Mouse (Mus musculus) hindbrain, embryonic 15.5 days (tissue): ENCODE measurements at regions not wholly inside any gene's neighbourhood (a gene's known extent, or its start where the extent isn't known, plus 50 kb on each side); places are given as distances from the start of the nearest gene placed in this dataset.
"Not testable (repeated sequence)": the region's sequence is repeated elsewhere in the genome, so short reads cannot be mapped to it uniquely, and the experiment has no call there.

Source experiments
- ATAC-seq: fragments of 200-750 bp; cut with Nextera tagmentation; 2 replicates; pipeline ENCODE4 v1.8.0; 2017; ENCODE audit warnings: low read depth, moderate number of reproducible peaks, moderate TSS enrichment; ENCODE audit not compliant: low FRiP score
- H3K27ac ChIP-seq: fragments of 300-500 bp; sonication (generic); replicated peaks from 2 replicates; pipeline ENCODE4 v1.5.1; 2015; ENCODE audit warnings: mild to moderate bottlenecking, inconsistent platforms
- H3K27me3 ChIP-seq: fragments of 300-500 bp; sonication (generic); 2 replicates; pipeline ENCODE4 v1.6.1; 2015; ENCODE audit warnings: control low read depth, inconsistent platforms
- H3K36me3 ChIP-seq: fragments of 300-500 bp; sonication (generic); 2 replicates; pipeline ENCODE4 v1.6.1; 2015; ENCODE audit warnings: control low read depth, inconsistent platforms
- H3K4me1 ChIP-seq: fragments of 300-500 bp; sonication (generic); replicated peaks from 2 replicates; pipeline ENCODE4 v1.6.1; 2015; ENCODE audit warnings: control low read depth, inconsistent platforms
- H3K4me2 ChIP-seq: fragments of 300-500 bp; sonication (generic); 2 replicates; pipeline ENCODE4 v1.6.1; 2015; ENCODE audit warnings: moderate library complexity, mild to moderate bottlenecking, inconsistent platforms
- H3K4me3 ChIP-seq: fragments of 300-500 bp; sonication (generic); 2 replicates; pipeline ENCODE4 v1.5.1; 2015; ENCODE audit warnings: mild to moderate bottlenecking, inconsistent platforms
- H3K9ac ChIP-seq: fragments of 300-500 bp; sonication (generic); 2 replicates; pipeline ENCODE4 v1.6.1; 2015; ENCODE audit warnings: inconsistent platforms
- H3K9me3 ChIP-seq: fragments of 300-500 bp; sonication (generic); 2 replicates; pipeline ENCODE4 v1.6.1; 2016; ENCODE audit warnings: control low read depth, inconsistent platforms
- whole genome bisulfite sequencing: fragments of 180-500 bp; shearing (Covaris S2); methylation state at CpG from one replicate; pipeline ENCODE4 v1.1.7; 2015; 5-methylcytosine and 5-hydroxymethylcytosine counted together

- ATAC-seq: no peak
- no peaks in the 10 kb centered on the region for H3K27me3 ChIP-seq
- no peaks in the 10 kb centered on the region for H3K36me3 ChIP-seq
These were observed 516.0 kb upstream of the Fam241a start for GRCm38 (mm10) chr3:128412157-128412556.

DNA sequence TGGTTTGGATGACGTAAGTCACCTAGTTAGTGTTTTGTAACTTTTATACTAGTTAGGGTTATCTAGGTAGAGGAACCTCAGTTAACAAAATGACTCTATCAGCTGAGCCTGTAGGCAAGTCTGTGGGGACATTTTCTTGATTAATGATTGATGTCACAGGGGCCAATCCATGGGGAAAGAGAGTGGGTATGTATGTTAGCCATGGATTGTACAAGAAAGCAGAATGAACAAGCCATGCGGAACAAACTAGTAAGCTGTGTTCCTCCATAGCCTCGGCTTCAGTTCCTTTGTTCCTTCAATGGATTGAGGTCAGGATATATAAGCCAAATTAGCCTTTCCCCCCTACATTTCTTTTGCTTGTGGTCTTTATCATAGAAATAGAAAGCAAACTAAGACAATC is 498.7 kb upstream of the Fam241a start:
- 72% methylated on average over 3 of the region's 3 CpGs for WGBS
- no peaks in the 10 kb centered on the region for H3K9me3 ChIP-seq
- no peaks in the 10 kb centered on the region for H3K4me1 ChIP-seq
- H3K27me3 ChIP-seq: no peaks in the 10 kb centered on the region
- no peak for ATAC-seq
- H3K27ac ChIP-seq: no peak overlapping the region
- H3K4me3 ChIP-seq: no peak overlapping the region
- H3K36me3 ChIP-seq: no peaks in the 10 kb centered on the region
- H3K4me2 ChIP-seq: no peak overlapping the region
- H3K9ac ChIP-seq: no peak overlapping the region

More at GRCm38 (mm10) chr3:128412157-128412556, 516.0 kb upstream of the Fam241a start:
- H3K27ac ChIP-seq: no peak overlapping the region
- H3K4me1 ChIP-seq: no peaks in the 10 kb centered on the region
- H3K9ac ChIP-seq: no peak overlapping the region
- no peak overlapping the region for H3K4me3 ChIP-seq
- no peak overlapping the region for H3K4me2 ChIP-seq
- H3K9me3 ChIP-seq: no peaks in the 10 kb centered on the region

- 90% methylated on average over 4 of the region's 4 CpGs for WGBS
- Histone ChIP-seq H3K36me3 (no peaks in the 10 kb centered on the region), H3K9me3 (no peaks in the 10 kb centered on the region), H3K4me3 (no peak overlapping the region), H3K27ac (no peak overlapping the region), H3K4me1 (no peaks in the 10 kb centered on the region), H3K9ac (no peak overlapping the region), H3K27me3 (no peaks in the 10 kb centered on the region), H3K4me2 (no peak overlapping the region)
- ATAC-seq: no peak
These were observed 484.5 kb upstream of the Fam241a start for GRCm38 (mm10) chr3:128380579-128380978.

DNA sequence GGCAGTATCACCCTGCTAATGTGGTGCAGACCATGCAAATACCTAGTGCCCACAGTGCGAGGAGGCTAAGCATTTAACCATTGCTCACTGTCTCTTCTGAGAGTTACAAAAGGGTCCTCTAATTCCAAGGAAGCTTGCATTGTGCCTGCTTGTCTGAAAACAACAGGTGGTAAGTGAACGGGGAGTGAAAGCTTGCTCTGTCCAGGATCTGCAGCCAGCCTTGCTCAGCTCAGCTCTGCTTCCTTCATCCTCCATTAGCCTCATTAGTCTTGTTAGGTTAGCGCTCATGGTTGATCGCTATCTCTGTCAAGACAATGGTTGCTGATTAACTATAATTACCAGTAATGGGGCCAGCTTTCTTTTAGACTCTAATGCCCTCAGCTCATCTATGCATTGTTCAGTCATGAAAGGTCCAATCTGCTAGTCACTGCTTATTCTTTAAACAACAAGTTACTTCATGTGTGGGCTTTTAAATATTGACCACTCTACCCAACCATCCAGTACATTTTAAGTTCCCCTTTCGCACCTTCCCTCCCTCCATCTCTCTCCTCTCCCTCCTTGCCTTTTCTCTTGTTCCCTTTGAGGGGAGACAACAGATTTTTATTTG is 473.5 kb upstream of the Fam241a start:
- no peak overlapping the region for H3K9ac ChIP-seq
- no peaks in the 10 kb centered on the region for H3K27me3 ChIP-seq
- no peaks in the 10 kb centered on the region for H3K9me3 ChIP-seq
- WGBS: 18% methylated on average over 5 of the region's 5 CpGs
- H3K4me1 ChIP-seq: no peaks in the 10 kb centered on the region
- H3K4me3 ChIP-seq: no peak overlapping the region
- no peak overlapping the region for H3K4me2 ChIP-seq
- no peaks in the 10 kb centered on the region for H3K36me3 ChIP-seq
- no peak for ATAC-seq
- H3K27ac ChIP-seq: no peak overlapping the region

DNA sequence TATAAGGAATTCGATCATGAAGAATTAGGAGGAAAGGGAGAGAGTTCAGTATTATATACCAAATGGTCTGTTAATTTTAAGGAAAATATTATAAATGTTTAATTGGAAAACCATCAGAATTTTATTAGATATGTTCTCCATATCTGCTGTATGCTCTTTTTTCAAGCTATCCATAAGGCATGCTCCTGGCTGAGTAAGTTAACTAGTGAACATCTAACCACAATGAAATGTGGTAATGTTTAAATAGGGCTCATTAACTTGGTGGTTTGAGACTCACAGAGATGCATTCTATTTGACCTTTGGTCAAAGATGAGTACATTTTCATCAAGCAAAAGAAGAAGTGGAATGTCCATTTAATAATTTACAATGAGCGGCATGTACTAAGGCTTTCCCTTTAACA is 466.2 kb upstream of the Fam241a start:
- 93% methylated on average over 2 of the region's 2 CpGs for WGBS
- Histone ChIP-seq H3K9ac (no peak overlapping the region), H3K4me3 (no peak overlapping the region), H3K4me1 (no peaks in the 10 kb centered on the region), H3K27me3 (no peaks in the 10 kb centered on the region), H3K36me3 (no peaks in the 10 kb centered on the region), H3K9me3 (no peaks in the 10 kb centered on the region), H3K4me2 (no peak overlapping the region), H3K27ac (no peak overlapping the region)
- ATAC-seq: no peak

DNA sequence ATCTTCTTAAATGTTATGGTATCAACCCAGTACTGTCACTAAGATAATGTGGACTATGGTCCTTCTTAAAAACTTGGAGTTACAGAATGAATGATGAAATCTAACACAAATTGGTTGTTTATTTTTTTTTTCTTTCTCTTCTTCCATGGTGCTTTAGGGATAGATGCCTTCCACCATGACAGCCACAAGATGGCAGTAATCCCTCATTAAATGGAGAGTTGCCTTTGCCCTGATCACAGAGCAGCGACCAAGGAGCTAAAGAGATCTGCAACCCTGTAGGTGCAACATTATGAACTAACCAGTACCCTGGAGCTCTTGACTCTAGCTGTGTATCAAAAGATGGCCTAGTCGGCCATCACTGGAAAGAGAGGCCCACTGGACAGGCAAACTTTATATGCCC is 453.0 kb upstream of the Fam241a start:
- H3K9ac ChIP-seq, H3K9me3 ChIP-seq, H3K27ac ChIP-seq, H3K4me1 ChIP-seq, H3K4me2 ChIP-seq, H3K4me3 ChIP-seq, H3K36me3 ChIP-seq, H3K27me3 ChIP-seq: not testable (repeated sequence)
- 9% methylated on average over 2 of the region's 2 CpGs for WGBS
- peak; percentile 83 for ATAC-seq

GRCm38 (mm10) chr3:128347782-128348574 is 451.9 kb upstream of the Fam241a start:
- no peaks in the 10 kb centered on the region for H3K4me1 ChIP-seq
- no peak overlapping the region for H3K27ac ChIP-seq
- 62% methylated on average over 8 of the region's 8 CpGs for WGBS
- H3K4me2 ChIP-seq: no peak overlapping the region
- H3K36me3 ChIP-seq: no peaks in the 10 kb centered on the region
- H3K9ac ChIP-seq: no peak overlapping the region
- no peak for ATAC-seq
- H3K9me3 ChIP-seq: no peaks in the 10 kb centered on the region
- no peaks in the 10 kb centered on the region for H3K27me3 ChIP-seq
- no peak overlapping the region for H3K4me3 ChIP-seq

DNA sequence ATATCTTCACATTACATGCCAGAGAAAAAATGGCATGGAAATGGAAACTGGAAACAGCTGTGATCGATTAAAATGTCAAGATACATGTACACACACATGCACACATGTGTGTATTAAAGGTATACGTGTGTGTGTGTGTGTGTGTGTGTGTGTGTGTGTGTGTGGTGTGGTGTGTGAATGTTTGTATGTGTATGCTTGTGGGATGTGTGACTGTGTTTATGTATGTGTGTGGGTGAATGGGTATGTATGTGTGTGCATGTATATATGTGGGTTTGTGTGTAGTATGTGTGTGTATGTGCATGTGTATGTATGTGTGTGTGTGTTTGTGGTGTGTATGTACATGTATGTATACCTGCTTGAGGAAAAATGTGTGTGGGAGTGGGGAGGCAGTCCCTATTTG is 441.4 kb upstream of the Fam241a start:
- Histone ChIP-seq H3K9ac (no peak overlapping the region), H3K9me3 (no peaks in the 10 kb centered on the region), H3K4me1 (no peaks in the 10 kb centered on the region), H3K36me3 (no peaks in the 10 kb centered on the region), H3K27me3 (no peaks in the 10 kb centered on the region), H3K4me3 (no peak overlapping the region), H3K4me2 (no peak overlapping the region), H3K27ac (no peak overlapping the region)
- ATAC-seq: no peak
- WGBS: 73% methylated on average over 2 of the region's 2 CpGs

GRCm38 (mm10) chr3:128337031-128337430 is 440.9 kb upstream of the Fam241a start:
- Histone ChIP-seq H3K36me3 (no peaks in the 10 kb centered on the region), H3K4me2 (no peak overlapping the region), H3K27ac (no peak overlapping the region), H3K4me3 (no peak overlapping the region), H3K27me3 (no peaks in the 10 kb centered on the region), H3K9me3 (no peaks in the 10 kb centered on the region), H3K9ac (no peak overlapping the region), H3K4me1 (no peaks in the 10 kb centered on the region)
- ATAC-seq: peak; percentile 88
- WGBS: 24% methylated on average over 5 of the region's 5 CpGs

- Histone ChIP-seq H3K27me3 (no peaks in the 10 kb centered on the region), H3K4me2 (no peak overlapping the region), H3K9ac (no peak overlapping the region), H3K4me1 (no peaks in the 10 kb centered on the region), H3K27ac (no peak overlapping the region), H3K36me3 (no peaks in the 10 kb centered on the region), H3K9me3 (no peaks in the 10 kb centered on the region), H3K4me3 (no peak overlapping the region)
- WGBS: 57% methylated on average over 5 of the region's 5 CpGs
- ATAC-seq: no peak
These were observed 431.6 kb upstream of the Fam241a start for GRCm38 (mm10) chr3:128327677-128328076.

DNA sequence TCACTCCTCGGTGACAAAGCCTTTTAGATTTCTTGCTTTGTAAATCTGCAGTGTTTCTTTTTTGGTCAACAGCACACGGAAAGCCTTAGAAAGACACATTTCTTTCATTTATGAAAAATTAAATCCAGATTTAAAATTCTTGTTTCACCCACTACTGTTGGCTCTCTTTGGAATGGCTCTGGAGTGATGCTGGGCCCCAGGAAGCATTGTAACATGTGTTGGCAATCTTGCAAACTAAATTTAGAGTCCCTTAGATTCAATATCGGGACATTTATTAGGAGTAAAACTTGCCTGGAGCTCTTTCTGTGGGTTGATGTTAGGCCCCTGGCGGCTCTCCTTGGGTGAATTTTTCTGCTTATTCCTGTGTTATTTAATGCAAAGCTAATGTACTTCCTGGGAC is 405.2 kb upstream of the Fam241a start:
- H3K4me3 ChIP-seq: no peak overlapping the region
- H3K9ac ChIP-seq: no peak overlapping the region
- no peaks in the 10 kb centered on the region for H3K4me1 ChIP-seq
- H3K36me3 ChIP-seq: no peaks in the 10 kb centered on the region
- H3K4me2 ChIP-seq: no peak overlapping the region
- 88% methylated on average over 4 of the region's 4 CpGs for WGBS
- no peaks in the 10 kb centered on the region for H3K9me3 ChIP-seq
- no peak overlapping the region for H3K27ac ChIP-seq
- no peaks in the 10 kb centered on the region for H3K27me3 ChIP-seq
- no peak for ATAC-seq

GRCm38 (mm10) chr3:128298110-128298509 is 402.0 kb upstream of the Fam241a start:
- no peaks in the 10 kb centered on the region for H3K9me3 ChIP-seq
- no peak overlapping the region for H3K9ac ChIP-seq
- H3K27ac ChIP-seq: no peak overlapping the region
- ATAC-seq: no peak
- H3K36me3 ChIP-seq: no peaks in the 10 kb centered on the region
- no peaks in the 10 kb centered on the region for H3K4me1 ChIP-seq
- no peak overlapping the region for H3K4me3 ChIP-seq
- 88% methylated on average over 9 of the region's 9 CpGs for WGBS
- no peak overlapping the region for H3K4me2 ChIP-seq
- H3K27me3 ChIP-seq: no peaks in the 10 kb centered on the region

- Histone ChIP-seq H3K27me3 (no peaks in the 10 kb centered on the region), H3K9ac (no peak overlapping the region), H3K9me3 (no peaks in the 10 kb centered on the region), H3K36me3 (no peaks in the 10 kb centered on the region), H3K4me3 (no peak overlapping the region), H3K4me2 (no peak overlapping the region), H3K27ac (no peak overlapping the region), H3K4me1 (no peaks in the 10 kb centered on the region)
- ATAC-seq: no peak
- WGBS: 80% methylated on average over 4 of the region's 4 CpGs
These were observed 391.7 kb upstream of the Fam241a start for GRCm38 (mm10) chr3:128287846-128288245.
